Mouse (Mus musculus): ENCODE results near the gene Kalrn. TPM values are rescaled to one million over a fixed set of nuclear protein-coding genes. Genes with fewer than 3 reads are reported as not detected.

Kalrn gene
- total RNA-seq (2021), result 10 to 100 TPM; 18.6 to 24.1 TPM
- long read RNA-seq, experiment 1, partial matches to known transcripts, result 0 of 4 reads
- long read RNA-seq, experiment 1, other reads (novel, unspliced or antisense), result 3 of 4 reads
- long read RNA-seq, experiment 2, partial matches to known transcripts, result 2 of 4 reads
- long read RNA-seq, experiment 2, other reads (novel, unspliced or antisense), result 2 of 4 reads

DNA sequence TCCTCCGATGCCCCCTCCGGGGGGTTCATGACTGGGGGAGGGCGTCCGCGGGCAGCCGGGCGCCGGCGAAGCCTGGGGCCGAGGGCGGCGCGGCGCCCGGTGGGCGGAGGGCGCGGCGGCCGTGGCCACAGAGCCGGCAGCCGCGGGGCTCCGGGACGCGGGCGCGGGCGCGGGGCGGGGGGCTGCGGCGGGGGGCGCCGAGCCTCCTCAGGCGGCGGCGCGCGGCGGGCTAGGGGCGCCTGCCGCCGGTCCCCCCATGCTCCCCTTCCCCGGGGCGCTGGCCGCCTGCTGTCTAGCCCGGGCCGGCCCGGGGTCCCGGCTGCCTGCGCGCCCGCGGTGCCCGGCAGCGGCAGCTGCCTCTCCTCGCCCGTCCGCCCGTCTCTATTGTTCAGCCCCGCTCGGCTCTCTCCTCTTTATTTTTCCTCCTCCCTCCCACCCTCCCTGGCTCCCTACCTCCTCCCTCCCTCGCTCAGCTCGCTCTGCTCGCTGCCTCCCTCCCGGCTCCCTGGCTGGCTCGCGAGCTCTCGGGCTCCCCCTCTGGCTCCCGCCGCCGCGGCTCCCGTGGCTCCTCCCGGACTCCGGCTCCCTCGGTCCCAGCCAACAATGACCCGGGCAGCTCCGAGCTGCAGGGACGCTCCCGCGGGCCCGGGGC is at the start of gene Kalrn:
Kalrn (minus strand) TSS at position 382 of the 652 bp plus-strand sequence.
- DNase-seq (ENCODE audit: low spot score), result peak; percentile 91

DNA sequence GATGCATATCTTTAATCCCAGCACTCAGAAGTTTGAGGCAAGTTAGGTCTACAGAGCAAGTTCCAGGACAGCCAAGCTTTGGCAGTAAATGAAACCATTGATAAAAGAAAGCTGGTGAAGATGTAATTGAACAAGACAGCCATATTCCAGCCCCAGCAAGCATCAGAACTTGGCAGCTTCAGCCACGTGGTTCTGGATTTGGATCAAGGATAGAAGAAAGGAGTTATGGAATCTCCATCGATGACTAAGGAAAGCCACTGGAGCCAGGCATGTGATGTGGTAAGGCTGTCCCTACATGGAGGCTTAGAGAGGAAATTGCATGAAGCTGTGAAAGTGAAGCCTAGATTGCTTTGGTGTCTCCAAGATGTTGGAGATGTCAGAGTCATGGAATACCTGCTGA is 40.7 kb upstream of the Kalrn start:
- DNase-seq (ENCODE audit: low spot score), result no peak

DNA sequence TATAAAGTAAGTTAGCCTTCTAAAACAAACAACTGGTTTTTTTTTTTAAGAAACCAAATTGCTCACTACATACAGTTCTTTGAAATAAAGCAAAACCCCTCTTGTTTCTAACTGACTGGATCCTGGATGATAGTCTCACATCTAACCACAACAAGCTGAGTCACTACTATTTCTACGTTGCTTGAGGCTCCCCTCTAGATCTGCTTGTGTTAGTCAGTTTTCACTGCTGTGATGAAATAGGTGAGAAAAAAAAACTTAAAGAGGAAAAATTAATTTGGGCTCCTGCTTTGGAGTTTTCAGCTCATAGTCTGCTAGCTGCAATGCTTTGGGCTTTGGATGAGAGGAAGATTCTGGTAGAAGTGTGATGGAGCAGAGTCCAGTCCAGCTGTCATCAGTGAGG is 36.8 kb upstream of the Kalrn start:
- DNase-seq (ENCODE audit: low spot score), result no peak

- peak; percentile 40 for DNase-seq (ENCODE audit: low spot score)
Observed at GRCm38 (mm10) chr16:34605679-34606078, 32.3 kb upstream of the Kalrn start.

GRCm38 (mm10) chr16:34603854-34604253 is 30.5 kb upstream of the Kalrn start:
- no peak for DNase-seq (ENCODE audit: low spot score)

- DNase-seq (ENCODE audit: low spot score), result no peak
Observed at GRCm38 (mm10) chr16:34603076-34603475, 29.7 kb upstream of the Kalrn start.

- DNase-seq (ENCODE audit: low spot score), result no peak
Observed at GRCm38 (mm10) chr16:34601954-34602353, 28.6 kb upstream of the Kalrn start.

DNA sequence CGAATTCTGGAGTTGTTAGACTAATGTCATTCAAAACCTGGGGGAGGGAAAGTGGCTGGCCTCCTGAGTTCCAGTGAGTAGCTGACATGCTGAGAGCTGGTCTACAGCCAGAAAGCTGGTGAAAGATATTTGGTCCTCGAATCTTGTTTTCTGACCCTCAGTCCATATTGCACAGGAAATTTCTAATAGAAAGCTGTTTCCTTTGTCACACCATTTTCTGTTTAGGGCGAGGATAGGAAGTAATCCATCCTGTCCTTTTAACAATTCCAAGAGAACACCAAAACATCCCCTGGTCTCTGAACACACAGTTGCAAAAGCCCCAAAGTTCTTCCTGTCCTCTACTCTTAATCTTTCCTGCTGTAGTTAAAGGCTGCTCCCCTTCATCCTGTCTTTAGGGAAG is 22.0 kb upstream of the Kalrn start:
- no peak for DNase-seq (ENCODE audit: low spot score)

DNA sequence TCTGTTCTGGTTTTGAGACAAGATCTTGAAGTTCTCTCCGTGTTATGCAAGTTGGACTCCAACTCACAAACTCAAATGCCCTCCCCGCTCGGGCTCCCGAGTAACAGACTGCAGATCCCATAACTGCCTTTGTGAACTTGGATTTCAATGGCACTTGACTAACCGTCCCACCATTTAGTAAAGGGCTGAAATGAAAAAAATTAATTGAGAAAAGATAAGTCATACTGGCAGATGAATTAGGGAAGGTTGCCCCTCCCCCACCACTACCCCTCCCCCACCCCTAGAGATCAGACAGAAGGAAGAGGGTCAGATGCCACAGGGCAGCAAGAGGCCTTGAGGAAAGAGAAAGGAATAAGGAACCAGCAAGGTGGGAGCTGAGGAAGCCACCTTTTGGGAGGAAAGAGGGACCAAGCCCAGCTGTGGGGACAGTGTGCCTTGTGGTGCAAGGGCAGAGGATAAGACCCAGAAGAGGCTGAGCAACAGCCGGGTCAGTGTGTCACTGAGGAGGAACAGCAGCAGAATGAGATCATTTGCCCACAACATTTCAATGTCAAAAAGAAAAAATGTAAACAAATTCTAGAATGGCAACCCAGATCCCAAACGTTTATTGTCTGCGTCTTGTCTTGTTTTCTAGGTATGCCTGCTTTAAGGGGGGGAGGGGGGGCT is 21.4 kb upstream of the Kalrn start:
- DNase-seq (ENCODE audit: low spot score), result no peak

DNA sequence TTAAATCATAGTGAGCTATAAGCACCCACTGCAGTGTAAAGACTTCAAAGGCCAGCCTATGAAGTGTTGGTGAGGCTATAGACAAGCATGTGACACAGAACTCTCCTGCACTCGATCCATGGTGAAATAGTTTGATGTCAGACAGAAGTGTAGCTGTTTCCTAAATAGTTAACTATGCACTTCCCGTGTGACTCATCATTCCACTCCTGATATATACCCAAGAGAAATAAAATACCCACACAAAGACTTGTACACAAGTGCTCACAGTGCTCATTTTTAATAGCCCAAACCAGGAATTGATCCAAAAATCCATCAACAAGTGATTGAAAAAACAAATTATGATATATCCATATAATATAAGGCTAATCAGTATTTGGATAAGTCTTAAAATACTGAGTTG is 19.4 kb upstream of the Kalrn start:
- DNase-seq (ENCODE audit: low spot score), result no peak

- no peak for DNase-seq (ENCODE audit: low spot score)
Observed at GRCm38 (mm10) chr16:34591934-34592333, 18.6 kb upstream of the Kalrn start.

GRCm38 (mm10) chr16:34579671-34580326 is 6.5 kb upstream of the Kalrn start:
- no peak for DNase-seq (ENCODE audit: low spot score)

GRCm38 (mm10) chr16:34573856-34574491 is 642 bp upstream of the Kalrn start:
- DNase-seq (ENCODE audit: low spot score), result peak; percentile 20

GRCm38 (mm10) chr16:34572406-34573150 is 754 bp downstream of the Kalrn start:
- no peak for DNase-seq (ENCODE audit: low spot score)

DNA sequence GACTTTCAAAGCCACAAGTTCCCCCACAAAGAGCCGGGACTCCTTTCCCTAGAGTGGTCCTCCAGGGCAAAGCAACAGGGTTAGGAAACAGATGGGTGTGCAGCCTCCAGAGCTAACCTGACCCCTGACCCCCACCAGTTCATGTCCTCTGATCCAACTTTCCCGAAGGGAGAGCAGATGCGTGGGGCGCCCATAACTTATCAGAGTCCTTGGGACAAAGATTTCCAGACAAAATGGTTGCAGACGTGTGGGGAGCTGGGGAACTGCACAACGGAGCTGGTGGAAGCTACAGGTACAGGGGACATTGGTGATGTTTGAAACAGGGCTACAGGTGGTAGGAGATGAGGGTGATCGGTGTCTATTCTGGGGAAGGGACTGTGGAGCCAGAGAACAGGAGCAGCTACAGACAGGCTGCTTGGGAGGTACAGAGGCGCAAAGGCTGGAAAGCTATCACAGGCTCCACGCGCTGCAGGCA is 1.4 kb downstream of the Kalrn start:
- DNase-seq (ENCODE audit: low spot score), result no peak

DNA sequence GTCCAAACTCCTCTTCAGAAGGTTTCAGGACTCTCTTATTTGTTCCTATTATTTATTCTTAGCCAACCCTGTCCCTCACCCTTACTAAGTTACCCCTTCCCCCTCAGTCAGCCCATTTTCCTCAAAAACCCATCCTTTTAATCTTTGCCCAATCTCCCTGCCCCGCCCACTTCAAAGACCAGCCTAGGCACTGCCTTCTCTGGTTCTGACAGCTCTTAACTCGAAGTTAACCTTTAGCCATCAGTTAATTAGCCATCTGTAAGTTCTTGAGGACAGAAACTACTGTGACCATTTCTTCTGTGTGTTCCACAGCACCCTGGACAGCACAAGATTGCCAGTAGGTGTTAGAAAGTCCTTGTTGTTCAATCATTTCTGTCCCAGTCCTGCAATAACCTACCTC is 3.4 kb downstream of the Kalrn start:
- DNase-seq (ENCODE audit: low spot score), result no peak

- no peak for DNase-seq (ENCODE audit: low spot score)
Observed at GRCm38 (mm10) chr16:34568831-34569230, 4.5 kb downstream of the Kalrn start.

GRCm38 (mm10) chr16:34563593-34564280 is 9.6 kb downstream of the Kalrn start:
- no peak for DNase-seq (ENCODE audit: low spot score)

DNA sequence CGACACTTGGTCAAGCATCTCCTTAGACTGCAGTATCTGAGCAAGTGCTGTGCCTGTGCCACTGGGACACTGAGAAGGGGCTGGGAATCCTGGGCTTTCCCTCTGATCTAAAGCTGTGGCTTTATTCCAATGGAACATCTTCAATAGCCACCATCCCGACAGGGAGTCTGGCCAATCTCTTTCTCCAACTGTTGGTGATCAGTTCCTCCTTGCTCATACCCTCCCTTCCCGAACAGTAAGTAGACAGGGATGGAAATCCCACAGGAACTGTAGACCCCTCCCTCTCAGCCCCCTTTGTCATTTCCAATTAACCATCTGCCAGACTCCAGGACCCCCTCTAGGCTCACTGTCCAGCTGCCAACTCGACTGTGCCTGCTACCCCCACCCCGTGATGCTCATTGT is 11.6 kb downstream of the Kalrn start:
- DNase-seq (ENCODE audit: low spot score), result no peak

GRCm38 (mm10) chr16:34560814-34561213 is 12.5 kb downstream of the Kalrn start:
- no peak for DNase-seq (ENCODE audit: low spot score)

Data from gastrocnemius, adult 18-20 months (tissue).